Mouse (Mus musculus) embryo, embryonic 10.5 days (tissue): ENCODE results near the gene Fkbp5.

Experiments used
- DNase-seq: peaks from one replicate; pipeline ENCODE4 v3.0.0-alpha.2; 2015; ENCODE audit warnings: low spot score

Fkbp5 gene

DNA sequence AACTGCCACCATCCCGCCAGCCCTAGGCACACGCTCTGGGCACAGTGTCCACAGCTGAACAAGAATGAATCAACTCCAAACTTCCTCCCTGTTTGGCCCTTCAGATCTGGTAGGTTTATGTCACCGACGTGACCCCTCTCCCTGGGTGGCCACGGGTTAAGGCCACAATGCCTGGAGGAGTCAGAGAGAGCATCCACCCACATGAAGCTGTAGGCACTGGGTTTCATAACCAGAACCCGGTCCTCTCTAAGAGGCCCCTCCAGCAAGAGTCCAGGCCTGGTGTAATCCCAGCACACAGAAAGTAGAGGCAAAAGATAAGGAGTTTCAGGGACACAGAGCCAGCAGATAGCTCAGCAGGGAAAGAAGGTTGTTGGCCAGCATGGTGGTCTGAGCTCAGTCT, 13.1 kb downstream of the Fkbp5 start:
- DNase-seq, result no peak

DNA sequence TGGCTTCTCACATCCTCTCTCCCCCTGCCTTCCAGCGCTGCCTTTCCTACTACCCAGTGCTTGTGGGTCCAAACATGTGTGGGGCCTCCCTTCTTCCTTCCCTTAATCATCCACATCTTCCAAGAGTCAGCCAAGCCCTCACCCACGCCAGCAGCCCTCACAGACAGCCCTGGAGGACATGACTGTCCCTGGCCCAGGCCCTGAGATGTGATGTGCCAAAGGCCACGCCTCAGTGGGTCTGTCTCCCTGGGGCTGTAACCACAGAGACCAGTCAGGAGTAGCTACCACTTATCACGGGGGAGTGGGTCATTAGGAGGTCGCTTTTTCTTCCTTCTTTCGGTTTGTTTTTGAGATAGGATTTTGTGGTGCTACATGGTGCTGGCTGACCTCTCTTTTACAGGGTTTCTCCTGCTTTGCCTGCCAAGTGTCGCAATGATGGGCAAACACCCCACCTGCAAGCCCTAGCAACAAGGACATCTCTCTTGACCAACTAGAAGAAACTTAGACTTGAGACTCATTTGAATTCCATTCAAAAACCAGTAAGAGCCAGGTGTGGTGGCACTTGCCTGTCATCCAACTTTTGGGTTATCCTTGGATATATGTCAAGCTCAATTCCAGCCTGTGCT, 15.0 kb downstream of the Fkbp5 start:
- DNase-seq, result no peak

DNA sequence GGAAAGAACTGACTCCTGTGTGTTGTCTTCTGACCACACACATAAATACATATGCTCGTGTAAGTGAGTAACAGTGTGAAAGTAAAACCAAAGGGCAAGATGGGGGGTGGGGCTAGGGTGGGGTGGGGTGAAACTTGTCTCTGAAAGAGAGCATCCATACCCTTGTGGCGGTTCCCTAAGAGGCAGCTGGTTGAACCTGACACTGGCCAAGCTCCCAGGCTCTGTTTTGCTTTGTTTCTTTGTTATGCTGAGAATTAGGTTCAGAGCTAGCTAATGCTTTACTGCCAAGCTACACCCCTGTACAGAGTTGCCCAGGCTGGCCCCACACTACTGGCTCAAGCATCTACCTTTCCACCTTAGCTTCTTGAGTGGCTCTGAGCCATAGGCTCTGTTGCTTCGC, 16.9 kb downstream of the Fkbp5 start:
- no peak for DNase-seq

DNA sequence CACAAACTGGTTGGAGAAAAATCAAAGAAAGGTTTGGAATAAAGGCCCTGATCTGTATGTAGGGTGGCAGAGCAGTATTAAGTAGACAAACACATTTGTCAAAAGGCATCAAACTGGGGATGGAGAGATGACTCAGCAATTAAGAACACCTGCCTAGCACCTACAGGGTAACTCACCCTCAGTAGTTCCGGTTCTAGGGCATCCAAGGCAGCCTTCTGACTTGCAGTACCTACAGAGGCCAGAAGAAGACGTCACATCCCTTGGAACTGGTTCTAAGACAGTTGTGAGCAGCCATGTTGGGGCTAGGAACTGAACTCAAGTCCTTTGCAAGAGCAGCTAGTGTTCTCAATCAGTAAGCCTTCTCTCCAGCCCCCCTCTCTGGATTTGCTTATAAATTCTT, 18.1 kb downstream of the Fkbp5 start:
- no peak for DNase-seq

DNA sequence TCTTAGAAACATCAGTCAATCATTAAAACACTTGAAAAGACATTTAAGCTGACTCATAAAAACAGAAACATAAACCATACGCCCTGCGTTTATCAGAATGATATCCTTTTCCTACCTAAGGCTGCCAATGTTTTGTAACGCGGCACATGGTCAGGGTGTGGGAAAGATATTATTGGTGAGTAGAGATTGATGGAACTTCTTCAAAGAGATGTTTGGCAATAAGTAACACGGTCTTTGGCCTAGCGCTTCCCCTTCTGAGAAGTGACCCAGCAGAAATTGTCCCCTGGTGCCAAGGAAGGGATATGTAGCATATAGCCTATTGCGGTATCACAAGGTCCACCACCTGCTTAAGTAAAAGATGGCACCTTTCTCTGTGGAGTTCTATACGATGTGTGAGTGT, 21.5 kb downstream of the Fkbp5 start:
- DNase-seq, result no peak

DNA sequence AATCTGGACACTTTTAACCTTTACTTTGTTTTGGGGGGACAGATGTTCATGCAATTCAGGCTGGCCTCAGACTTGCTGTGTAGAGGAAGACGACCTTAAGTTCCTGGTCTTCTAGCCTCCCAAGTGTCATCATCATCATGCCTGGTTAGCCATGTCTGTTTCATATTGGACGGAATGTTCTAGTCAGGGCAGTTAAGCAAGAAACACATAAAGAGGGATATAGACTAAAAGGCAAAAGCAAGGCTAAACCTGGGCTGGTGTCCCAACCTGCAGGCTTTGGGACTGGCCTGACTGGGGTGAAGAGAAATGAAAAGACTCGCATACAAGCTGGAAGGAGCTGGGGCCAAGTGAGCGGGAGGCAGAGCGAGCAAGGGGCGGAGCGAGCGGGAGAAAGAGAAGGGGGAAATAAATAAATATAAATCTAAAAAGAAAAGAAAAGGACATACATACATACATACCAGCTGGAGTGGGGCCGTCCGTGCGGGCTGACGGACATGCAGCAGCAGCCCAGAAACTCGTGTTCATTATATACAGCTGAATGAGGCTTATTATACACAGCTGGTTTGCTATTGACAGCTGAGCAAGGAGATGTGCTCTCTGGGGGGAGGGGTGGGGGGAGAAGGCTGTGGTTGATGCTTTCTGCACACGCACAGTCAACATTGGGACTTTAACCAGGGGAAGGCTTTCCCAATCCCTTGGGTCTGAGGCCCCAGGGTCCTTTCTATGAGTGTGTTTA, 26.1 kb downstream of the Fkbp5 start:
- no peak for DNase-seq

DNA sequence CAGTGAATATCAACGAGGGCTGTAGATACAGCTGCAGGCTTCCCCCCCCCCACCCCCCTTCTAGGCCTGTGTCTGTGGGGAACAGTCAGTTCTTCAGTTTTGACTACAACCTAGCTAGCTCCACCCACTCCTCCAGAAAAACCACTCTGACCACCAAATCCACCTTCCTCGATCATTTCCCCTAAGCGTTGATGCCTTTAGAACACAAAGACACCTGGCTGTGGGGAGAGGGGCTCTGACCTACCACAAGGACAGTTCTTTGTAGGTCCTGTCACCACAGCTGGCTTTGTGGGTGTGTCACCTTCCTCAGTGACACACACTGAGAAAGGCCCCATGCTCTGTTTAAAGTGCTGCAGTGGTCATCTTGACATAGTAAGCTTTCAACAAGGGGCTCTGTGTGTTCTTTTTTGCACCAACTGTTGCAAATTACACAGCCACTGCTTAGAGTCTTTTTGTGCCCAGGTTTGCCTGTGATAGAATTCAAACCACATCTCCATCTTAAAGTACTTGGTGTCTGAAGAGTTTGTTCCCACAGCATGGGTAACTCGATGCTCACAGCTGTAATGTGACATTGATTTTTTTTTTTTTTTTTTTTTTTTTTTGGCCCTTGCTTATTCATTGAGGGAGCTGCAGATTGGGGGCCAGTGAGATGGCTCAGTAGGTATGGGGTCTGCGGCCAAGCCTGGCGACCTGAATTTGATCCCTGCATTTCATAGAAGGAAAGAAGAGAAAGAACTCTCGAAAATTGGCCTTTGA, 28.9 kb downstream of the Fkbp5 start:
- DNase-seq, result no peak

DNA sequence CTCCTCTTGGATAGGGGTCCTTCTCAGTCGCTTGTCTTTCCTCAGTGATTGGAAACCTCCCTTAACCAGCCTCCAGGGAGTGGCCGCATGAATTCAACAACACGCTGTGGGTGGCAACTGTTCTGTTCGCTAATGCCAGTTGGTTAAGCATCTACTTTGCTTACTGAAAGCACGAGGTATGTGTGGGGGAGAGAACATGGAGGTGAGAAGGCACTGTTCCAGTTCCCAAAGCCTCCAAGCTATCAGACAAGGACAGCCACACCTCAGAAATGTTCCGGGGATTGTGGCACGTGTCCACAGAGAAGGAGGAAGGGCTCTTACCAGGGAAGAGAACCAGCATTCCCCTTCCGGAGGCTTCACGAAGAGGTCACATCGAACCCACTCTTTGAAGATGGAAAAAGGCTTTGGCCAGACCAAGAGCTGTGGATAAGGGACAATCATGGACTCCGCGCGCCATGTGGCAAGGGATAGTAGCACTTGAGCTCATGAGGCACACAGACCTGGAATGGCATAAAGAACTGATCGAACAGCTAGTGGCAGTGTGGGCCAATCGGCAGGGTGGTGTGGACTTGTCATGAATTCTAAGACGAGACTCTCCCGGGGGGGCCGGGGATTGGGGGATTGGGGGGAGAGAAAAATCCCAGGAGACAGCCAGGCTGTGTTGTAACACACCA, 29.6 kb downstream of the Fkbp5 start:
- DNase-seq, result no peak

DNA sequence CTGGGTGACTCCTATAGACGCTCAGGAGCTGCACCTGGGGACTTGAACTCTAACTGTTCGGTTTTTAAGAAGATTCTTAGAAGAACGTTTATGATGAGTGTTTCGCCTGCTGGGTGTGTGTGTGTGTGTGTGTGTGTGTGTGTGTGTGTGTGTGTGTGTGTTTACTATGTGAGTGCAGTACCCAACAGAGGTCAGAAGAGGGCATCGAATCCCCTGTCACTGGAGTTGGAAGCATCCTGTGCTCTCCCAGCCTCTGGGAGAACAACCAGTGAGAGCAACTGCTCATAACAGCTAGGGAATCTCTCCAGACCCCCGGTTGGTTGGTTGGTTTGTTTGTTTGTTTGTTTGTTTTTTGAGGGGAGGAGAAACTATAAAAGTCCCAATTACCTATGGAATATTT, 30.6 kb downstream of the Fkbp5 start:
- DNase-seq, result no peak

DNA sequence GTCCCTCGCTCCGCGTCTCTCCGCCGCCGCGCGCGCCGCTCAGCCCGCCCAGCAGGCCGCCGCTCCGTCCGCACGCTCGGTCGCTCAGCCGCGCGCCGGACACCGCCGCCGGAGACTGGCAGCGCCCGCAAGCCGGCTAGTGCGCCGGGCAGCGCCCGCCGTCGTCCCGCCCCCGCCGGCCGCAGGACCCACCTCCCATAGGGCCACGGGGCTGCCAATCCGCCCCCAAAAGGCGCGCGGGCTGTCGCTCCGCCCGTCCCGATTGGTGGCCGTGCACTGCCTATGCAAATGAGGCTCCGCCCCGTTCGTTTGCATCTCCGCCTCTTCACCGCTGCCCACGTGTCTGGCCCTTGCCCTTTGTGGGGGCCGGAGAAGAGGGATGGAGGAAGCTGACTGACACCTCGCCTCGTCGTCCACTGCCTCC, 31.3 kb downstream of the Fkbp5 start:
- DNase-seq, result peak; percentile 99

DNA sequence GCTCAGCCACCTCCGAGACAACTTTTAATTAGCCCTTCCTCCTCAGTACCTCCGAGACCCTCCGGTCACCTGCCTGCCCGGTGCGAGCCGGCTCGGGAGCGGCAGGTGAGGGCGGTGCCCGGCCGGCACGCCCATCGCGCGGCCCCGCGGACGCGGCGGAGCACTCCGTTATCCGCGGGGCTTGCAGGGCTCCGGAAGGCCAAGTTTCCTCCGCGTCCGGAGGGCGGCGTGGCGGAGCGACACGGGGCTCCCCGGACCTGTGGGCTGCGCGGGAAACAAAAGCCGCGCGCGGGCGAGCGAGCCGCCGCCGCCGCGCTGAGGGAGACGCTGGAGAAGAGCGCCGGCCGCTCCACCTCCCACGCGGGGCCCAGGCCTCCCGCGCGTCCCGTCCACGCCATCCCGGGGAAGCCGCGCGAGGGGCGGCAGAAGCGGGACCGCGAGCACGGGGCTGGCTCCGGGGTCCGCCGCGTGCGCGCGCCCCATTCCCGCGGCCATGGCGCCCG, 31.8 kb downstream of the Fkbp5 start:
- DNase-seq, result peak; percentile 63

DNA sequence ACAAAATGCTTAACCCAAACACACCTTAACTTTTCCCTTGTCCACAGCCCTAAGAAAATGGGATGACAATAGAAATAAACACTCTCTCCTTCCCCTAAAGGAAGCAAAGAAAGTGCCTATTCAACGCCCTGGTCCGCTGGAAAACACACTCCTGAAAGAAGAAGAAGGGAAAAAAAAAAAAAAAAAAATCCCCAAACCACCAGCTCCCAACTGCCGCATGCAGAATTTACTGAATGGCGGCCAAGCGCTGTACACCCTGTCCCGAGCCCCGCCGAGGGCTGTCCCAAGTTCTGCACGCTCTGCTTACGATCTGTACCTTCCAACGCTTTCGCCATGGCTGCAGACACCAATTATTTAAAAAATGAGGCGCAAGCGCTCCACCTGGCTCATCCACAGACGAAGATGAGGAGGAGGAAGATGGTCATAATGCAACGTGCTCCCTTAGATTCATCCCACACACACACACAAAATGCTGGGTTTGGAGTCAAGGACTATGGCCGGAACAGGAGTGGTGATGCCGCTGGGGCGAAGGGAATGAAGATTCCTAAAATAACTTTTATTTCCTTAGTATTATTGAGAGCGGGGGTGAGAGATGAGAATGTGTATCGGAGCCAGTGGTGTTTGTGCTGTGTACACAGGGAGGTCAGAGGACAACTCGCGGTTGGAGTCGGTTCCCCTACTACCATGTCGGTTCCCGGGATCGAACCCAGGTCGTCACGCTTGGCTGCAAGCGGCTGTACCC, 32.5 kb downstream of the Fkbp5 start:
- DNase-seq, result peak; percentile 65

DNA sequence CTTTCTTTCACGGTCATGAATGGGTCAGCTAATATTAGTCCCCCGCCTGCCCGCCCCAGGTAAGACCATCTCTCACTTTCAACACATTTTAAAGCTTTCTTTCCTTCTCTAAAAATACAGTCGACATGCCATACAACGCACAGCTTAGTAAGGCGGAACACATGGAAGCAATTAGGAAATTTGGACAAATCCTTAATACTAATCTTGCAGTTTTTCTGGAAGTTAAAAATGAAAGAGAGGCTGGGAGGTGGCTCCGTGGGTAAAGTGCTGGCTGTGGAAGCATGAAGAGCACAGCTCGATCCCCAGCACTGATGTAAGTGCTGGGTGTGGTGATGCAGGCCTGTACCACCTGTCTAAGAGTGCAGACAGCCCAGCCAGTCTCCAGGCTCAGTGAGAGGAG, 39.9 kb downstream of the Fkbp5 start:
- DNase-seq, result no peak

DNA sequence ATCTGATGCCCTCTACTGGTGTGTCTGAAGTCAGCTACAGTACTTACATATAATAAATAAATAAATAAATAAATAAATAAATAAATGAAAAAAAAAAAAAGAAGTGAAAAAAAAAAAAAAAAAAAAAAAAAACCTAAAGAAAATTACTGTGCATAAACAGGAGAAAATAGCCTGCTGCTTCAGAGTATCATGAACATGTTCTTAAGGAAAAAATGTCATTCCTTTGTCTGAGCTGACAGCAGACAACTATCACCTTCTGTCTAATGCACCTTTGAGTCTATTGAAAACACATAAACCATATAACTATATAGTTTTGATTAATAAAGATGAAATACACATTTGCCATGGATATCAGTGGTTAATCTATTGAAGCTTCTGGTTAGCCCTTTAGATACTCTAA, 40.9 kb downstream of the Fkbp5 start:
- DNase-seq, result no peak

DNA sequence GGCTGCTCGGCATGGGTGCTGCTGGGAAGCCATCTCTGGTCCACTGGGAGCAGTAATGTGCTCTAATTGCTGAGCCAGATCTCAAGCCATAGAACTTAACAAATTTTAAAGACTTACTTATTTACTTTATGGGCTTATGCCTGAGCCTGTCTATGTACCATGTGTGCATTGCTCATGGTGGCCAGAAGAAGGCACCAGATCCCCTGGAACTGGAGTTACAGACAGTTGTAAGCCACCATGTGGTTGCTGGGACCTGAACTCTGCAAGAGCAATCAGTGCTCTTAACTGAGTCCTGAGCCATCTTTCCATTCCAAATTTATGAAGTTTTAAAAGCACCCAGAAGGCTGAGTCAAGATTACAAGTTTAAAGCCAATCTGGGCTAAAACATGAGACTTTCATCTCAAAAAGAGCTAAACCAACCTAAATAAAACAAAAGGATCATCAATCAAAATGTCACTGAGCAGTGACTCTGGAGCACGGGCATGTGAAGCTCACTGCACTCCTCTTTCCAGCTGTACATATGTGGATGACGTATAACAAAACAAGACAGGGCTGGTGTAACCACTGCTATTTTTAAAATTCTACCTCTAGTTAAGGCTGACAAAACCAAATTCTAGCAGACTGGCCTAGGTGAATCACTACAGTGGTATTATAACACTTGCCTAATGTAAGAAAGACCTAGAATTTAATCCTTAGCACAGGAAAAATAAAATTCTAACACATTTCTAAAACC, 41.6 kb downstream of the Fkbp5 start:
- DNase-seq, result no peak

DNA sequence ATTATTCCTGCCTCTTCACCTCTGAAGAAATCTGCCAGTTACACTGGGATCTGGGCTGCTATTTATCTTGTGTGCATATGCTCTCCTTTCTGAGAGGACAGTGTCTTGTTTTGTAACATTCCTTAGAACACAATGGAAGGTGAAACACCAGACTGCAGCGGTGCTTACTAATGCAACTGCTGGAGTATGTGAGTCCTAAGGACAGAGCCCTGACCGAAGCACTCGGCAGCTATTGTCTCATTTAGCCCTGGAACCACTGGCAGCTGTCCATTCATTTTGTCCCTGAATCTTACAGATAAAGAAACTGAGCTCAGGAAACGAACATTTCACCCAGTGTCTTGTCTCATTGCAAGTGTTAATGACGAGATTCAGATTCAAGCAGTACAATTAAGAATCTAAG, 44.6 kb downstream of the Fkbp5 start:
- no peak for DNase-seq

DNA sequence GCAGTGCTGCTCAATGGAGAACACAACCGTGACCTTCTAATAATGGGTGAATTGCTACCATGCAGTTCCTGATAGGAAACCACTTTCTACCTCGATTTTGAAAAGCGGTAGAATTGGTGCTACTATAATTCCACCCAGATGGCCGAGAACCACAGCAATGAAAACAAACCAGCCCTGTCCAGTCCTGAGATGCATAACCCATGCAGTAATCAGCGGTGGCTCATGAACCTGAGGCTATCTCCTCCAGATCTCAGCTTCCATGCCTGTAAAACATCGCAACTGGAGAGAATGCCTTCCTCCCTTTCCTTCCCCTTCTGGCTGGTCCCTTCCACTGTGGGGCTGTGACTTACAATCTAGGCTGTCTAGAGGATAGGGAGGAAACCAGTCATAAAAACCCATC, 46.5 kb downstream of the Fkbp5 start:
- DNase-seq, result no peak

DNA sequence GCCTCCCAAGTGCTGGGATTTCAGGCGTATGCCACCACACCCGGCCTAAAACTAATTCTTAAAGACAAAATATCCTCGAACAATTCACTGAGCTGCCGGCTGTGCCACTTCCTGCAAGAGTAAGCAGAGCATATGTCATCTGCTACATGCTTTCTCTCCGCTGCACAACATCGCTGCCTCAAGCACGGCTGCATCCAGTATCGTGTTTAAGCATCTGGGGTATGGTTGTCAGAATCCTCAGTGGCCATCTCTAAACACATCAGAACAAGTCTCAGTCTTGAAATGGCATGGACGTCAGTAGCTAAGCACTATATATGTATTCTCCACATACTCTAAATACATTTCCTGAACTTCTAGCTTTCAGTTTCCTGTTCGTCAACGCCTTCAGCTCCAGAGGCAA, 49.6 kb downstream of the Fkbp5 start:
- DNase-seq, result no peak

DNA sequence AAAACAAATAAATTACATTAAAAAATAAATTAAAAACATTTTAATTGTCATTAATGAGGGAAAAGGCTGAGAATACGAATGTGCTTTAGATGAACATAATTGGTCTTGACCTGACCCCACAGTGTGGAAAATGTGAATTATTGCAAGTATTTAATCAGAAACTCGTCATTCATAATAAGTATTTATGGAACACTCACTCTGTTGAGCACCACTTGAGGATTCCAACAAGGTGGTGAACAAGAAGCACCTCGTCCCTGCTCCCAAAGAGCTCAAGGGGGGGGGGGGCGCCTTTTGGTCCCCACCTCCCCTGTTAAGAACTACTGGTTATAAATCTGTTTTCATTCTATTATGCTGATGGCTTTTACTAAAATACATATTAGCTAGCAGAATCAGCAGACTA, 51.4 kb downstream of the Fkbp5 start:
- DNase-seq, result no peak

DNA sequence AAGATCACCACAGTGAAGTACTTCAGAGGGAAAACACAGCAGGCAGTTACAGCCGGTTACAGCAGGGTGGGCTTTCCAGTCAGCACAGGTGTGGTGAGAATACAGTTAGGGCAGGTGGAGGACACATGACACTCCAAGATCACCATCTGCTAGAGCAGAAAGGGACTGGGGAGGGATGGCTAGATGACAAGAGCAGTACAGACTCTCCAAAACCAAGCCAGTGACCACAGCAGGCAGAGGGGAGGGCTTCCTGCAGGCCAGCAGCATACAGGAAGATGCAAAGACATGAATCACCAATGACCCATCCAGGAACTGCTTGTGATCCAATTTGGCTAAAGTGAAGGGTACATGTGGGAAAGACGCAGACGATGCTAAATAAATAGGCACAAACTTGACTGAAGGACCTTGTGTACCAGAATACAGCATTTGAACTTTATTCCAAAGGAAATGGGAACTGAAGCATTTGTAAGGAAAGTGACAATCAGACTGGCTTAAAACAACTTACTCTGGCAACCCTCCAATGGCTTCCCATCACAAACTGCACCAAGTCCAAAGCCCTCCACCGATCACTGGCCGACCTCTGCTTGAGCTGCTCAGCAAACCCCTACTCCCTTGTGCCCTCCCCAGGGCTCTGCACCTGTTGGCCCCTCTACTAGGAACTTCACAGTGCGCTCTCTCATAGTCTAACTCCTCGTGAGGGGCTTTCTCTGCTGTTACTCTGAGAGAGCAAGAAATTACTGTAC, 53.5 kb downstream of the Fkbp5 start:
- DNase-seq, result no peak
